Mouse (Mus musculus): ENCODE measurements around the gene Osbpl8. TPM values are rescaled to one million over a fixed set of nuclear protein-coding genes. Genes with fewer than 3 reads are reported as not detected.
"Not testable (repeated sequence)": the region's sequence is repeated elsewhere in the genome, so short reads cannot be mapped to it uniquely, and the experiment has no call there.

Gene Osbpl8
- total and polyA plus RNA-seq, 2 experiments from 2014 or later = 15.0 to 45.6 TPM

DNA sequence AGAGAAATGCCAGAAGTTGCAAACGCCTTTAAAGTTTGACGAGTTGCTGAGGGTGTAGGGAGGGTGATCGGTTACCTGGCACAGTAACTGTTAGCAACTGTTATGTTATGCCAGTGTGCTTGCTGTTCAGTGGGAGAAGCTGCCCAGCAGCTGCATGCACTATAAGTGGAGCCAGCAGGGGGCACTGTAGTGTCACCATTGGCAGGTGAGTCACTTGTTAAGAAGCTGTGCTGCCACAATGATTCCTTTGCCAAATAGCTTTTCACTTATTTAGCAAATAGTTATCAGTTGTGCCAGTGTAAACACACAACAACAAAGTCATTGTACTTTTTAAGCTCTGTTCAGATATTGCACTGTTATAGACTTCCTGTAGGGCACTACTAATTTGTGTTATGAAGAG is 62.0 kb downstream of the Osbpl8 start:
- ATAC-seq (ENCODE audit: low FRiP score) (0 out of 2 replicates have a peak, but pooled peaks have one; percentile 38), DNase-seq (ENCODE audit: low spot score) (peak; percentile 88)
- no peaks in the 10 kb centered on the region for H3K36me3 ChIP-seq (ENCODE audit: insufficient read depth, low read length)
- no peaks in the 10 kb centered on the region for H3K9me3 ChIP-seq (ENCODE audit: low read length)
- no peak overlapping the region for H3K9ac ChIP-seq (replicated peaks; ENCODE audit: low read length, poor library complexity, severe bottlenecking)
- H3K4me2 ChIP-seq (ENCODE audit: low read depth, low read length, poor library complexity, severe bottlenecking) = no peak overlapping the region
- H3K4me1 ChIP-seq (ENCODE audit: insufficient read depth, low read length) = peaks cover 8% of the 10 kb centered on the region; the same call in 1 of the 2 replicates
- peak; percentile 88 for TF ChIP-seq CTCF (IDR thresholded peaks at IDR 0.05)
- H3K4me3 ChIP-seq (ENCODE audit: low read depth, low read length) = no peak overlapping the region
- no peak overlapping the region for H3K27ac ChIP-seq (ENCODE audit: low read depth, low read length)
- no peaks in the 10 kb centered on the region for H3K27me3 ChIP-seq (ENCODE audit: insufficient read depth, low read length)
- WGBS = 19% methylated on average over 3 of the region's 3 CpGs

DNA sequence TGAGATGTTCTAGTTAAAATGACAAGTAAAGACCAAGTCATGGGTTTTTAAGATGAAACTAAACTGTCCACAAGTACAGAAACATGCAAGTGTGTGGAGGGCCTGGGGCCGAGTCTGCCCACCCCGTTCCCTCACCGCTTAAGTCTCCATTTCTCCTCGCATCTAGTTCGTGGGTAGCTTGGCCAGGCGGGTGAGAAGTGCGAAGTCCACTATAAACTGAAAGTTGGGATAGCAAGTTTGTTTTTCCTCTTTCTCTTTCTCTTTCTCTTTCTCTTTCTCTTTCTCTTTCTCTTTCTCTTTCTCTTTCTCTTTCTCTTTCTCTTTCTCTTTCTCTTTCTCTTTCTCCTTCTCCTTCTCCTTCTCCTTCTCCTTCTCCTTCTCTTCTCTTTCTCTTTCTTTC is 67.7 kb downstream of the Osbpl8 start:
- not testable (repeated sequence) for H3K4me3 ChIP-seq (ENCODE audit: low read depth, low read length); H3K9ac ChIP-seq (replicated peaks; ENCODE audit: low read length, poor library complexity, severe bottlenecking); DNase-seq (ENCODE audit: low spot score); H3K9me3 ChIP-seq (ENCODE audit: low read length); H3K36me3 ChIP-seq (ENCODE audit: insufficient read depth, low read length); H3K27ac ChIP-seq (ENCODE audit: low read depth, low read length); H3K27me3 ChIP-seq (ENCODE audit: insufficient read depth, low read length); H3K4me1 ChIP-seq (ENCODE audit: insufficient read depth, low read length); ATAC-seq (ENCODE audit: low FRiP score); H3K4me2 ChIP-seq (ENCODE audit: low read depth, low read length, poor library complexity, severe bottlenecking)
- 89% methylated on average over 7 of the region's 7 CpGs for WGBS

DNA sequence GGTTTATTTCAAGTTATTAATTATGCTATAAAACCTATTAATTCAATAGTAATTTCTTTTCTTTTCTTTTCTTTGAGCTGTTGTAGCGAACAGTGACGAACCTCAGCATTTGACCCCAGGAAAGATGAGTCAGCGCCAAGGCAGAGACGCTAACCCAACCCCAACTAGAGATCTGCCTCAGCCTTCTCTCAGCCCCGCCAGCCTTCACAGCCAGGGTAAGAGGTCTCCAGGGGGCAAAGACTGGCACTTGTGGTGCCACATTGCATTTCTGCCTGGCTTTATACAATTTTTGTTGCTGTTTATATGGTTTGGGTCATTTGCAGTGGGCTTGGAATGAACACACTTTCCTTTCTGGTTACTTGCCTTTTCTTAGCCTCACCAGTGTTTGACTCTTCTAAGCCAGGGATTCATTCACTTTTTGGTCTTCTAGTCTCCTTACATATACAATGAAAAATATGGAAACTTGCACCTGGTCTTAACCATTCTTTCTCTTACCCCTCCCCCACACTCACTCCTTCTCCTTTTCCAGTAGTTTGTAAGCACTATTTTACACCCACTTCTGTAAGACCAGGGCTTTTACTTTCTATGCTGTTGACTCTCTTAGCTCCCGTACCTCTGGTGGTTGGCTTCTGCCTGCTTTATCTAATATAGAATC is 69.1 kb downstream of the Osbpl8 start:
- DNase-seq (ENCODE audit: low spot score) = no peak
- 87% methylated on average over 6 of the region's 6 CpGs for WGBS
- ATAC-seq (ENCODE audit: low FRiP score) = no peak
- Histone ChIP-seq H3K4me3 (ENCODE audit: low read depth, low read length) (no peak overlapping the region), H3K27me3 (ENCODE audit: insufficient read depth, low read length) (no peaks in the 10 kb centered on the region), H3K4me1 (ENCODE audit: insufficient read depth, low read length) (no peaks in the 10 kb centered on the region), H3K4me2 (ENCODE audit: low read depth, low read length, poor library complexity, severe bottlenecking) (no peak overlapping the region), H3K27ac (ENCODE audit: low read depth, low read length) (no peak overlapping the region), H3K9ac (replicated peaks; ENCODE audit: low read length, poor library complexity, severe bottlenecking) (no peak overlapping the region), H3K9me3 (ENCODE audit: low read length) (no peaks in the 10 kb centered on the region), H3K36me3 (ENCODE audit: insufficient read depth, low read length) (no peaks in the 10 kb centered on the region)
- TF ChIP-seq CTCF (IDR thresholded peaks at IDR 0.05) = no peak

DNA sequence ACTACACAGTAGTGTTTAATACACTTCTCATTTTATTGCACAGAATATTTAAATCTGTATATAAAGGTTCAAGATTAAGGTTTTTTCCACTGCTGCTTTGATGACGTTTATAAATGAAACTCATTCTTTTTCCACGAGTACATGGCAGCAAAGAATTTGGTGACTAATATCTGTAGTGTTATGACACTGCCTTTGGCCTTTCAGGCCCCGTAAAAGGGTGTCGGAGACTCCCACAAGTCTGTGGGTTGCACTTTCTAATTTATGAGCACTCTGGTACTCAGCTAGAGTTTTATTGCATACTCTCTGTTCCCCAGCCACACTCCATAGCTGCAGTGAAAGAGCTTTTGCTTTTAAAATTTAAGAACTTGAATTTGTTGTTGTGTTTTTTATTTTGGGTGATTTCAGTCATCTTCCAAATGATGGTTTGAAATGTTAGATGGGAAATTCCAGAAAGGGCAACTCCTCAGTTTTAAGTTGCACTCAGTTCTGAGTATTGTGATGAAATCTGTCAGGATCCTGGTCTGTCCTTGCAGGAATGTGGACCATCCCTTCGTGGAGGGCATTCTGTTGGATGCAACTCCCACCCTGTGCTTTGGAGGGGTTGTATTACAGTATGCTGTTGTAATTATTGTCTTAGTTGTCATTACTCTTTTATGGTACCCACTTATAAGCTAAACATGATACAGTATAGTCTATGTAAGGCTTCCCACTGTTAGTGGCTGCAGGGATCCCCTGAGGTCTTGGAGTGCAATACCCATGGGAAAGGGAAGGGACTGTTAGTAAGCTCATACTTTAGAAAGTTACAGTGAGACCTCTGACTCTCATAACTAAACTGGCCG is 70.1 kb downstream of the Osbpl8 start:
- WGBS = 83% methylated on average over 6 of the region's 6 CpGs
- TF ChIP-seq CTCF (IDR thresholded peaks at IDR 0.05) = no peak
- H3K9ac ChIP-seq (replicated peaks; ENCODE audit: low read length, poor library complexity, severe bottlenecking) = no peak overlapping the region
- H3K4me1 ChIP-seq (ENCODE audit: insufficient read depth, low read length) = no peaks in the 10 kb centered on the region
- H3K4me3 ChIP-seq (ENCODE audit: low read depth, low read length) = no peak overlapping the region
- H3K9me3 ChIP-seq (ENCODE audit: low read length) = no peaks in the 10 kb centered on the region
- H3K4me2 ChIP-seq (ENCODE audit: low read depth, low read length, poor library complexity, severe bottlenecking) = no peak overlapping the region
- H3K27me3 ChIP-seq (ENCODE audit: insufficient read depth, low read length) = no peaks in the 10 kb centered on the region
- H3K27ac ChIP-seq (ENCODE audit: low read depth, low read length) = no peak overlapping the region
- no peak for ATAC-seq (ENCODE audit: low FRiP score)
- DNase-seq (ENCODE audit: low spot score) = no peak
- no peaks in the 10 kb centered on the region for H3K36me3 ChIP-seq (ENCODE audit: insufficient read depth, low read length)

DNA sequence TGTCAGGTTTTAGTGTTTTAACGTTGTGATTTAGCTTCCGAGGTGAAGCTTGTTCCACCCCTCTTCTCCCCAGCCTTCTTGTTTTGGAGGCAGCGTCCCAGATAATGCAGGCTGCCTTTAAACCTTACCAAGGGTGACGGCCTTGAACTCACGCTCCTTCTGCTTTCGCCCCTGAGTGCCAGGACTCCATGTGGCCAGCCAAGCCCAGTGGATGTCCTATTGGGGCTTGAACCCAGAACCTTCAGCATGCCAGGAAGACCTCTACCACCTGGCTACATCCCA is 70.7 kb downstream of the Osbpl8 start:
- Histone ChIP-seq H3K27ac (ENCODE audit: low read depth, low read length) (no peak overlapping the region), H3K36me3 (ENCODE audit: insufficient read depth, low read length) (no peaks in the 10 kb centered on the region), H3K9me3 (ENCODE audit: low read length) (no peaks in the 10 kb centered on the region), H3K27me3 (ENCODE audit: insufficient read depth, low read length) (no peaks in the 10 kb centered on the region), H3K9ac (replicated peaks; ENCODE audit: low read length, poor library complexity, severe bottlenecking) (no peak overlapping the region), H3K4me1 (ENCODE audit: insufficient read depth, low read length) (no peaks in the 10 kb centered on the region), H3K4me2 (ENCODE audit: low read depth, low read length, poor library complexity, severe bottlenecking) (no peak overlapping the region), H3K4me3 (ENCODE audit: low read depth, low read length) (no peak overlapping the region)
- DNase-seq (ENCODE audit: low spot score) = no peak
- TF ChIP-seq CTCF (IDR thresholded peaks at IDR 0.05) = no peak
- ATAC-seq (ENCODE audit: low FRiP score) = no peak
- 94% methylated on average over 6 of the region's 6 CpGs for WGBS

DNA sequence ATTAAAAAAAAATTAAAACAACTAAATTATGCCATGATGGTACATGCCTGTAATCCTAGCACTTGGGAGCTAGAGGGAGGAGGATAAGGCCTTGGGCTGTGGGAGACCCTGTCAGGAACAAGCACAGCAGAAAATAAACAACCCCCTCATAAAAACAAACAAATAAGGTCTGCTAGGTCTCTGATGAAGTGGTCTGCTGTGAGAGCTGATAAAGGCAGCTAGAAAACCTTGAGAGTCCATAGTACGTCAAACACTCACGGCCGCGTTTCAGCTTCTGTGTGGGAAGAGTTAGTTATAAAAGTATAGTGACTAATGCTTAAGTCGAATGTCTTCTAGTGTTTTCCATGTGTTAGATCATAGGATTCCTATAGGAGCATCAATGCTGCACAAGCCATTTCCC is 72.9 kb downstream of the Osbpl8 start:
- ATAC-seq (ENCODE audit: low FRiP score) = no peak

More for the DNA sequence above, 72.9 kb downstream of the Osbpl8 start:
- Histone ChIP-seq H3K9me3 (ENCODE audit: low read length) (no peaks in the 10 kb centered on the region), H3K4me1 (ENCODE audit: insufficient read depth, low read length) (no peaks in the 10 kb centered on the region), H3K4me3 (ENCODE audit: low read depth, low read length) (no peak overlapping the region), H3K36me3 (ENCODE audit: insufficient read depth, low read length) (no peaks in the 10 kb centered on the region), H3K27ac (ENCODE audit: low read depth, low read length) (no peak overlapping the region), H3K27me3 (ENCODE audit: insufficient read depth, low read length) (no peaks in the 10 kb centered on the region), H3K9ac (replicated peaks; ENCODE audit: low read length, poor library complexity, severe bottlenecking) (no peak overlapping the region), H3K4me2 (ENCODE audit: low read depth, low read length, poor library complexity, severe bottlenecking) (no peak overlapping the region)
- WGBS = 92% methylated on average over 5 of the region's 5 CpGs
- no peak for DNase-seq (ENCODE audit: low spot score)
- TF ChIP-seq CTCF (IDR thresholded peaks at IDR 0.05) = no peak

All from midbrain, postnatal 0 days (tissue).